Mouse (Mus musculus) forebrain, embryonic 14.5 days (tissue): Measurements from ENCODE around the gene Anapc15-ps. TPM values are rescaled to one million over a fixed set of nuclear protein-coding genes. Genes with fewer than 3 reads are reported as not detected.

Experiments
- ATAC-seq: fragments of 200-750 bp; cut with Nextera tagmentation; 2 replicates; pipeline ENCODE4 v1.8.0; 2017; ENCODE audit warnings: mild to moderate bottlenecking, moderate library complexity
- DNase-seq: peaks from one replicate; pipeline ENCODE4 v3.0.0-alpha.2; 2015; ENCODE audit warnings: low spot score
- H3K27ac ChIP-seq: fragments of 300-500 bp; sonication (generic); 2 replicates; pipeline ENCODE4 v1.5.1; 2014; ENCODE audit warnings: low read depth, mild to moderate bottlenecking, control low read depth, low read length, moderate library complexity
- H3K27me3 ChIP-seq: fragments of 300-500 bp; sonication (generic); replicated peaks from 2 replicates; pipeline ENCODE4 v1.6.1; 2014; ENCODE audit warnings: low read length, control low read depth, mixed read lengths; ENCODE audit not compliant: control insufficient read depth, insufficient read depth
- H3K36me3 ChIP-seq: fragments of 300-500 bp; sonication (generic); 2 replicates; pipeline ENCODE4 v1.6.1; 2014; ENCODE audit warnings: low read length, control low read depth; ENCODE audit not compliant: control insufficient read depth, insufficient read depth
- H3K4me1 ChIP-seq: fragments of 300-500 bp; sonication (generic); 2 replicates; pipeline ENCODE4 v1.6.1; 2014; ENCODE audit warnings: antibody characterized with exemption, low read length, control low read depth; ENCODE audit not compliant: control insufficient read depth, insufficient read depth
- H3K4me2 ChIP-seq: fragments of 300-500 bp; sonication (generic); 2 replicates; pipeline ENCODE4 v1.6.1; 2014; ENCODE audit warnings: mild to moderate bottlenecking, control low read depth, low read length
- H3K4me3 ChIP-seq: fragments of 300-500 bp; sonication (generic); 2 replicates; pipeline ENCODE4 v1.5.1; 2014; ENCODE audit warnings: low read depth, low read length, control low read depth
- H3K9ac ChIP-seq: fragments of 300-500 bp; sonication (generic); 2 replicates; pipeline ENCODE4 v1.6.1; 2014; ENCODE audit warnings: mild to moderate bottlenecking, low read length, control low read depth, moderate library complexity
- H3K9me3 ChIP-seq: fragments of 300-500 bp; sonication (generic); replicated peaks from 2 replicates; pipeline ENCODE4 v1.6.1; 2016; ENCODE audit warnings: low read length, control low read depth, mixed read lengths; ENCODE audit not compliant: control insufficient read depth
- WGBS: fragments of 180-500 bp; shearing (Covaris S2); extraction: QIAGEN DNeasy Blood & Tissue Kit; methylation state at CpG from one replicate; pipeline ENCODE4 v1.1.7; 2014; 5-methylcytosine and 5-hydroxymethylcytosine counted together
- polyA plus RNA-seq: library from polyadenylated mRNA; unstranded; fragments of >200 nt; fragmentation: Nextera tagmentation; extraction: Ambion mirVana; gene quantifications from 2 replicates; pipeline ENCODE4 v1.2.1, GENCODE M21; 2014

The Anapc15-ps gene
- polyA plus RNA-seq, 1 experiment from 2014 or later: not detected

GRCm38 (mm10) chr10:95709903-95710660 is 36.8 kb upstream of the Anapc15-ps start:
- 57% methylated on average over 8 of the region's 8 CpGs for WGBS
- H3K4me2 ChIP-seq: no peak overlapping the region

GRCm38 (mm10) chr10:95709143-95709880 is 36.1 kb upstream of the Anapc15-ps start:
- H3K9me3 ChIP-seq: no peaks in the 10 kb centered on the region
- no peaks in the 10 kb centered on the region for H3K27me3 ChIP-seq
- no peak for DNase-seq
- H3K36me3 ChIP-seq: no peaks in the 10 kb centered on the region
- H3K9ac ChIP-seq: no peak overlapping the region
- ATAC-seq: no peak
- H3K4me3 ChIP-seq: no peak overlapping the region
- no peak overlapping the region for H3K27ac ChIP-seq
- H3K4me1 ChIP-seq: peaks cover 5% of the 10 kb centered on the region; the same call in 1 of the 2 replicates
- H3K4me2 ChIP-seq: no peak overlapping the region
- WGBS: 85% methylated on average over 10 of the region's 10 CpGs

More at GRCm38 (mm10) chr10:95709903-95710660, 36.8 kb upstream of the Anapc15-ps start:
- H3K36me3 ChIP-seq: no peaks in the 10 kb centered on the region
- H3K27ac ChIP-seq: no peak overlapping the region
- no peak overlapping the region for H3K9ac ChIP-seq
- peaks cover 5% of the 10 kb centered on the region; the same call in 1 of the 2 replicates for H3K4me1 ChIP-seq
- no peak overlapping the region for H3K4me3 ChIP-seq
- ATAC-seq (no peak), DNase-seq (no peak)
- H3K27me3 ChIP-seq: no peaks in the 10 kb centered on the region
- no peaks in the 10 kb centered on the region for H3K9me3 ChIP-seq

- Histone ChIP-seq H3K27me3 (no peaks in the 10 kb centered on the region), H3K4me1 (peaks cover 5% of the 10 kb centered on the region; the same call in 1 of the 2 replicates), H3K36me3 (no peaks in the 10 kb centered on the region), H3K9me3 (no peaks in the 10 kb centered on the region), H3K4me3 (no peak overlapping the region), H3K4me2 (no peak overlapping the region), H3K9ac (no peak overlapping the region), H3K27ac (no peak overlapping the region)
- ATAC-seq: no peak
- no peak for DNase-seq
- 88% methylated on average over 5 of the region's 5 CpGs for WGBS
Measured at GRCm38 (mm10) chr10:95708001-95708400, 34.8 kb upstream of the Anapc15-ps start.

- Histone ChIP-seq H3K27me3 (no peaks in the 10 kb centered on the region), H3K4me1 (peaks cover 5% of the 10 kb centered on the region; the same call in 1 of the 2 replicates), H3K9ac (no peak overlapping the region), H3K4me2 (no peak overlapping the region), H3K9me3 (no peaks in the 10 kb centered on the region), H3K4me3 (no peak overlapping the region), H3K27ac (no peak overlapping the region), H3K36me3 (no peaks in the 10 kb centered on the region)
- ATAC-seq: no peak
- DNase-seq: no peak
- WGBS: 92% methylated on average over 9 of the region's 9 CpGs
Measured at GRCm38 (mm10) chr10:95706867-95707266, 33.6 kb upstream of the Anapc15-ps start.

GRCm38 (mm10) chr10:95705747-95706146 is 32.5 kb upstream of the Anapc15-ps start:
- H3K4me3 ChIP-seq: no peak overlapping the region
- H3K9me3 ChIP-seq: no peaks in the 10 kb centered on the region
- H3K4me1 ChIP-seq: peaks cover 4% of the 10 kb centered on the region; the same call in 1 of the 2 replicates
- no peaks in the 10 kb centered on the region for H3K27me3 ChIP-seq
- WGBS: 87% methylated on average over 3 of the region's 3 CpGs
- ATAC-seq (no peak), DNase-seq (no peak)
- H3K9ac ChIP-seq: no peak overlapping the region
- no peak overlapping the region for H3K27ac ChIP-seq
- H3K36me3 ChIP-seq: no peaks in the 10 kb centered on the region
- H3K4me2 ChIP-seq: no peak overlapping the region

GRCm38 (mm10) chr10:95704847-95705246 is 31.6 kb upstream of the Anapc15-ps start:
- Histone ChIP-seq H3K36me3 (no peaks in the 10 kb centered on the region), H3K9me3 (no peaks in the 10 kb centered on the region), H3K4me2 (no peak overlapping the region), H3K4me1 (no peaks in the 10 kb centered on the region), H3K27ac (no peak overlapping the region), H3K27me3 (no peaks in the 10 kb centered on the region), H3K9ac (no peak overlapping the region), H3K4me3 (no peak overlapping the region)
- DNase-seq: no peak
- ATAC-seq: no peak
- 92% methylated on average over 6 of the region's 6 CpGs for WGBS

- ATAC-seq (no peak), DNase-seq (no peak)
- 90% methylated on average over 5 of the region's 5 CpGs for WGBS
- no peaks in the 10 kb centered on the region for H3K4me1 ChIP-seq
- H3K27ac ChIP-seq: no peak overlapping the region
- H3K4me3 ChIP-seq: no peak overlapping the region
- H3K9ac ChIP-seq: no peak overlapping the region
- no peaks in the 10 kb centered on the region for H3K36me3 ChIP-seq
- H3K4me2 ChIP-seq: no peak overlapping the region
- no peaks in the 10 kb centered on the region for H3K9me3 ChIP-seq
- H3K27me3 ChIP-seq: no peaks in the 10 kb centered on the region
Measured at GRCm38 (mm10) chr10:95703730-95704129, 30.5 kb upstream of the Anapc15-ps start.

GRCm38 (mm10) chr10:95700422-95700821 is 27.2 kb upstream of the Anapc15-ps start:
- Histone ChIP-seq H3K36me3 (no peaks in the 10 kb centered on the region), H3K27ac (no peak overlapping the region), H3K9ac (no peak overlapping the region), H3K4me2 (no peak overlapping the region), H3K4me1 (no peaks in the 10 kb centered on the region), H3K27me3 (no peaks in the 10 kb centered on the region), H3K4me3 (no peak overlapping the region), H3K9me3 (no peaks in the 10 kb centered on the region)
- ATAC-seq (no peak), DNase-seq (no peak)
- WGBS: 40% methylated on average over 4 of the region's 4 CpGs
